Mouse (Mus musculus) CH12.LX (cell line): ENCODE data around the gene Gnb1l. TPM values are rescaled to one million over a fixed set of nuclear protein-coding genes. Genes with fewer than 3 reads are reported as not detected.

Experiments
- DNase-seq: peaks from one replicate; pipeline ENCODE4 v3.0.0-alpha.2; 2013; ENCODE audit errors: extremely low read depth
- H3K27ac ChIP-seq: 2 replicates; pipeline ENCODE4 v1.5.1; 2012; ENCODE audit warnings: low read depth, mild to moderate bottlenecking, control low read depth, moderate library complexity; ENCODE audit not compliant: insufficient read depth
- H3K27me3 ChIP-seq: replicated peaks from 2 replicates; pipeline ENCODE3; 2012; ENCODE audit warnings: inconsistent platforms
- H3K36me3 ChIP-seq, 2 experiments: replicated peaks in 1 of 2; 2 replicates each; pipeline versions ENCODE3 to v1.6.1; 2012; ENCODE audit warnings: inconsistent platforms in 1 of 2, low read length in 1 of 2, mild to moderate bottlenecking in 1 of 2, mixed read lengths in 1 of 2, moderate library complexity in 1 of 2; ENCODE audit not compliant: control insufficient read depth in 1 of 2, insufficient read depth in 1 of 2
- H3K4me1 ChIP-seq, 2 experiments: 2 replicates each; pipeline ENCODE4 v1.6.1; 2012; ENCODE audit warnings: inconsistent platforms in 1 of 2, moderate library complexity in 1 of 2; ENCODE audit not compliant: insufficient read depth in 2 of 2, control insufficient read depth in 1 of 2
- H3K4me2 ChIP-seq: 2 replicates; pipeline ENCODE4 v1.6.1; 2012; ENCODE audit warnings: low read depth, mild to moderate bottlenecking, control low read depth; ENCODE audit not compliant: poor library complexity, insufficient read depth, severe bottlenecking
- H3K4me3 ChIP-seq, 3 experiments: fragments of 150-350 bp in 1 of 3; sonication (generic) in 1 of 3; replicated peaks in 1 of 3; 2 replicates each; pipeline versions ENCODE3 to v1.5.1; 2011 to 2012; ENCODE audit warnings: low read depth in 2 of 3, low read length in 2 of 3, mild to moderate bottlenecking in 2 of 3, moderate library complexity in 2 of 3, control low read depth in 1 of 3, improper control_type of control experiment in 1 of 3, inconsistent platforms in 1 of 3, mixed read lengths in 1 of 3; ENCODE audit not compliant: poor library complexity in 1 of 3
- H3K79me2 ChIP-seq: replicated peaks from 2 replicates; pipeline ENCODE4 v1.6.1; 2012; ENCODE audit warnings: mild to moderate bottlenecking, moderate library complexity; ENCODE audit not compliant: control insufficient read depth, poor library complexity, insufficient read depth, severe bottlenecking; ENCODE audit errors: extremely low read depth
- H3K9ac ChIP-seq: 2 replicates; pipeline ENCODE4 v1.6.1; 2012; ENCODE audit warnings: low read depth, mild to moderate bottlenecking, control low read depth, moderate library complexity; ENCODE audit not compliant: insufficient read depth
- H3K9me3 ChIP-seq: replicated peaks from 2 replicates; pipeline ENCODE3; 2012; ENCODE audit warnings: low read length, inconsistent platforms, mixed read lengths
- BHLHE40 ChIP-seq: IDR thresholded peaks from 2 replicates; pipeline ENCODE4 v1.6.1; 2011; ENCODE audit warnings: mild to moderate bottlenecking, low read depth, low read length, improper control_type of control experiment
- CHD1 ChIP-seq: IDR thresholded peaks from 2 replicates; pipeline ENCODE4 v1.6.1; 2012; ENCODE audit warnings: low read depth, low read length, improper control_type of control experiment, inconsistent platforms
- CTCF ChIP-seq, 2 experiments: IDR thresholded peaks in 1 of 2; conservative IDR thresholded peaks in 1 of 2; 2 replicates each; pipeline ENCODE4 v1.5.1; 2011 to 2012; ENCODE audit warnings: low read depth in 2 of 2, low read length in 2 of 2, improper control_type of control experiment in 1 of 2, inconsistent platforms in 1 of 2, mild to moderate bottlenecking in 1 of 2, moderate library complexity in 1 of 2
- E2F4 ChIP-seq: IDR thresholded peaks from 2 replicates; pipeline ENCODE4 v1.6.1; 2011; ENCODE audit warnings: low read depth, low read length, improper control_type of control experiment; ENCODE audit not compliant: insufficient replicate concordance
- EP300 ChIP-seq: IDR thresholded peaks from 2 replicates; pipeline ENCODE4 v1.6.1; 2011; ENCODE audit warnings: low read length, improper control_type of control experiment
- ETS1 ChIP-seq: conservative IDR thresholded peaks from 2 replicates; pipeline ENCODE4 v1.6.1; 2012; ENCODE audit warnings: low read depth, mild to moderate bottlenecking, inconsistent platforms, low read length, improper control_type of control experiment, moderate library complexity
- JUND ChIP-seq: conservative IDR thresholded peaks from 2 replicates; pipeline ENCODE4 v1.6.1; 2011; ENCODE audit warnings: low read depth, low read length, improper control_type of control experiment
- MAFK ChIP-seq: IDR thresholded peaks from 2 replicates; pipeline ENCODE4 v1.6.1; 2011; ENCODE audit warnings: low read length, improper control_type of control experiment; ENCODE audit not compliant: insufficient replicate concordance
- MAX ChIP-seq: IDR thresholded peaks from 2 replicates; pipeline ENCODE4 v1.6.1; 2011; ENCODE audit warnings: low read length, improper control_type of control experiment
- MAZ ChIP-seq: IDR thresholded peaks from 2 replicates; pipeline ENCODE4 v1.6.1; 2012; ENCODE audit warnings: low read depth, mild to moderate bottlenecking, inconsistent platforms, low read length, improper control_type of control experiment, moderate library complexity
- MXI1 ChIP-seq: IDR thresholded peaks from 2 replicates; pipeline ENCODE4 v1.6.1; 2011; ENCODE audit warnings: mild to moderate bottlenecking, low read depth, low read length, improper control_type of control experiment
- NRF1 ChIP-seq: IDR thresholded peaks from 2 replicates; pipeline ENCODE4 v1.6.1; 2014; ENCODE audit warnings: low read depth, mild to moderate bottlenecking, inconsistent platforms, low read length, improper control_type of control experiment, moderate library complexity
- PAX5 ChIP-seq: IDR thresholded peaks from 2 replicates; pipeline ENCODE4 v1.6.1; 2012; ENCODE audit warnings: low read length, inconsistent platforms, mixed read lengths
- POLR2A ChIP-seq: IDR thresholded peaks from 2 replicates; pipeline ENCODE4 v1.6.1; 2011; ENCODE audit warnings: low read depth, mild to moderate bottlenecking, improper control_type of control experiment, low read length
- POLR2AphosphoS2 ChIP-seq: IDR thresholded peaks from 2 replicates; pipeline ENCODE4 v1.6.1; 2011; ENCODE audit warnings: low read depth, low read length, improper control_type of control experiment
- RCOR1 ChIP-seq: conservative IDR thresholded peaks from 2 replicates; pipeline ENCODE4 v1.6.1; 2012; ENCODE audit warnings: low read depth, mild to moderate bottlenecking, inconsistent platforms, low read length, improper control_type of control experiment
- SMC3 ChIP-seq: IDR thresholded peaks from 2 replicates; pipeline ENCODE4 v1.6.1; 2011; ENCODE audit warnings: low read depth, low read length, improper control_type of control experiment
- TBP ChIP-seq: conservative IDR thresholded peaks from 2 replicates; pipeline ENCODE4 v1.6.1; 2011; ENCODE audit warnings: low read depth, low read length, improper control_type of control experiment
- UBTF ChIP-seq: IDR thresholded peaks from 2 replicates; pipeline ENCODE4 v1.6.1; 2012; ENCODE audit warnings: low read depth, mild to moderate bottlenecking, inconsistent platforms, low read length, improper control_type of control experiment, moderate library complexity
- USF1 ChIP-seq: IDR thresholded peaks from 2 replicates; pipeline ENCODE4 v1.6.1; 2014; ENCODE audit warnings: low read depth, mild to moderate bottlenecking, inconsistent platforms, low read length, improper control_type of control experiment
- USF2 ChIP-seq: conservative IDR thresholded peaks from 2 replicates; pipeline ENCODE4 v1.6.1; 2011; ENCODE audit warnings: low read depth, low read length, improper control_type of control experiment
- ZC3H11A ChIP-seq: IDR thresholded peaks from 2 replicates; pipeline ENCODE4 v1.6.1; 2012; ENCODE audit warnings: low read depth, mild to moderate bottlenecking, inconsistent platforms, low read length, improper control_type of control experiment
- ZNF384 ChIP-seq: IDR thresholded peaks from 2 replicates; pipeline ENCODE4 v1.6.1; 2012; ENCODE audit warnings: low read depth, low read length, improper control_type of control experiment, inconsistent platforms
- dilution Hi-C: fragments of 300-500 bp; cut with MboI; formaldehyde crosslinking; loops from 2 replicates; pipeline ENCODE4 v1.14.3; 2020; ENCODE audit warnings: low sequenced_read_pairs; ENCODE audit not compliant: extremely low pct_unique_long_range_greater_than_20kb, extremely low pct_ligation_motif_present
- in situ Hi-C: fragments of 300-500 bp; cut with MboI; formaldehyde crosslinking; loops from 3 replicates; pipeline ENCODE4 v1.14.3; 2019; ENCODE audit warnings: low sequenced_read_pairs, low pct_ligation_motif_present, low pct_unique_long_range_greater_than_20kb, mixed read lengths
- polyA plus RNA-seq: library from polyadenylated mRNA; unstranded; fragments of >175 nt; gene quantifications from 2 replicates; pipeline ENCODE4 v1.2.1, GENCODE M21; 2012; ENCODE audit warnings: low read depth; ENCODE audit not compliant: insufficient read length
- total RNA-seq, 2 experiments: library from RNA; depleted of rRNA; stranded (reverse); fragments of 300-350 nt in 1 of 2; fragments of >200 nt in 1 of 2; gene quantifications; 2 replicates each; pipeline ENCODE4 v1.2.3; 2012 to 2014

Gene Gnb1l
- total and polyA plus RNA-seq, 3 experiments, result 15.9 to 25.5 (median 21.5) TPM

- TF ChIP-seq EP300 (0 out of 2 replicates have a peak, but pooled peaks have one; percentile 31), TBP (peak; percentile 32; the same call in 1 of the 2 replicates), ZNF384 (0 out of 2 replicates have a peak, but pooled peaks have one; percentile 26), MAX (no peak), NRF1 (no peak), ETS1 (peak; percentile 44), USF1 (no peak), MAFK (0 out of 2 replicates have a peak, but pooled peaks have one; percentile 34)
- Histone ChIP-seq H3K36me3 (peaks cover 15 to 27% of the 10 kb centered on the region in 2 experiments), H3K27ac (peak overlapping the region; percentile 73), H3K4me1 (peaks cover 9 to 37% of the 10 kb centered on the region in 2 experiments), H3K4me2 (peak overlapping the region; percentile 48), H3K79me2 (peaks cover 12% of the 10 kb centered on the region), H3K9me3 (no peaks in the 10 kb centered on the region), H3K4me3 (peak overlapping the region; percentile 82 to 91 (median 87)), H3K27me3 (no peaks in the 10 kb centered on the region), H3K9ac (peak overlapping the region; percentile 67)
- dilution Hi-C loops (no loop called here), in situ Hi-C loops (no loop called here)
- no peak for DNase-seq
Measured at GRCm38 (mm10) chr16:18497865-18498515, 523 bp upstream of the Gnb1l start.

DNA sequence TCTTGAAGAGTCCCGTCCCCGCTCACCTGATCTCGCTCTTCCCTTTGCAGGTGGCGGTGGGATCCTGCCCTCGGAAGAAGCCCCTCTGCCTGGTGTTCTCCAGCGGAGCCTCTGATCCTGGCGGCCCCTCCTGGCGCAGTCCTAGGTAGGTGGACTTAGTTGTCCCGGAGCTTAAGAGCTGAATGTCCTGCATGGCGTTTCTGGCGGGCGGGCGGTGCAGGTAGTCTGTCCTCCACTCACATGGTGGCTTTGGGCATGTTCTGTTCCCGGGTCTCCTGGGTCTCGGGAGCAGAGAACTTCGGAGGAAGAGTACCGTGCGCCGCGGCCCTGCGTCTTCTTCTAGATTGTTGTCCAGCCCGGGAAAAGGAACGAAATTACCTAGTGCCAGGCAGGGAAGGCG, 483 bp downstream of the Gnb1l start:
- TF ChIP-seq BHLHE40 (no peak), USF1 (no peak), RCOR1 (no peak), MAZ (no peak), TBP (no peak), POLR2AphosphoS2 (no peak), PAX5 (no peak), SMC3 (no peak), CHD1 (no peak), USF2 (no peak), ZC3H11A (no peak), JUND (no peak), UBTF (no peak), CTCF (conservative IDR thresholded peaks at IDR 0.05 in 1 of 2, IDR thresholded peaks at IDR 0.05 in 1 of 2; ENCODE audit: low read depth in 2 of 2, low read length in 2 of 2) (no peak), E2F4 (no peak), MAFK (no peak), MXI1 (no peak), POLR2A (no peak), EP300 (no peak)
- TF ChIP-seq, all 38 proteins: peak for 0
- Histone ChIP-seq H3K4me1 (peaks cover 9 to 37% of the 10 kb centered on the region in 2 experiments), H3K4me2 (peak overlapping the region; percentile 64), H3K9me3 (no peaks in the 10 kb centered on the region), H3K36me3 (peaks cover 15 to 36% of the 10 kb centered on the region in 2 experiments), H3K9ac (peak overlapping the region; percentile 88), H3K4me3 (peak overlapping the region; percentile 82 to 91 (median 87)), H3K27me3 (no peaks in the 10 kb centered on the region), H3K79me2 (peaks cover 12% of the 10 kb centered on the region), H3K27ac (no peak overlapping the region)
- no peak for DNase-seq
- dilution Hi-C loops (no loop called here), in situ Hi-C loops (no loop called here)
